Mouse (Mus musculus) embryonic fibroblast, embryonic 13.5 days (primary cell): ENCODE data around the gene Gcsh. TPM values are rescaled to one million over a fixed set of nuclear protein-coding genes. Genes with fewer than 3 reads are reported as not detected.

Experiments
- H3K27ac ChIP-seq: 2 replicates; pipeline ENCODE4 v1.5.1; 2012; ENCODE audit warnings: low read length, control low read depth, inconsistent platforms; ENCODE audit not compliant: insufficient read depth
- H3K4me1 ChIP-seq: 2 replicates; pipeline ENCODE4 v1.6.1; 2011; ENCODE audit warnings: low read length; ENCODE audit not compliant: control insufficient read depth, insufficient read depth
- H3K4me3 ChIP-seq: 2 replicates; pipeline ENCODE4 v1.5.1; 2011; ENCODE audit warnings: mild to moderate bottlenecking, control low read depth, low read length; ENCODE audit not compliant: insufficient read depth
- CTCF ChIP-seq: IDR thresholded peaks from 2 replicates; pipeline ENCODE4 v1.5.1; 2011; ENCODE audit warnings: mild to moderate bottlenecking, control low read depth, low read length, moderate library complexity, borderline replicate concordance; ENCODE audit not compliant: insufficient read depth
- POLR2A ChIP-seq: IDR thresholded peaks from 2 replicates; pipeline ENCODE4 v1.6.1; 2011; ENCODE audit warnings: low read depth, mild to moderate bottlenecking, control low read depth, low read length, moderate library complexity
- polyA plus RNA-seq: library from polyadenylated mRNA; stranded (reverse); fragments of >200 nt; gene quantifications from 2 replicates; pipeline ENCODE4 v1.2.4, GENCODE M21; 2011; ENCODE audit warnings: low read depth; ENCODE audit not compliant: missing spikeins, insufficient read length

Gcsh gene
- polyA plus RNA-seq: 67.7 and 74.7 TPM in 2 replicates

- no peak for TF ChIP-seq CTCF
- TF ChIP-seq POLR2A: peak; percentile 92
- peaks cover 3% of the 10 kb centered on the region; the same call in 1 of the 2 replicates for H3K4me1 ChIP-seq
- H3K27ac ChIP-seq: peak within 1 kb of the TSS; percentile 41
Measured at GRCm38 (mm10) chr8:116993095-116993867, at the start of gene Gcsh. Gene Gcsh (minus strand): TSS chr8:116993537.

DNA sequence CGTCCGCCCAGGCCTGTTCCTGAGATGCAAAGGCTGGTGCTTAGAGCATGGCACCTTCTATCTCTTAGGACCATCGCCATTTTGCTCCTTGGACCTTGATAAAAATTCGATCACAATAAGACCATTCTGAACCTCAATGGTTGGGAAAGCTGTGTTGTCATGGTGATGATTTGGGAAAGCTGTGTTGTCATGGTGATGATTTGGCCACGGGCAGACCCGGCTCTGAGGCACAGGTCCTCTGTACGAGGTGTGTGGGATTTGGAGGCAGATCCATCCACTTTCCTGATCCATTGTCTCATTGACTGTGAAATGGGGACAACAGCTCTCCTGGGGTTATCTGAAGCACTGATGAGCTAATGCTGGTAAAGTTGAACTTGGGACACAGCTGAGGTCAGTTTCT lies 46.5 kb upstream of the Gcsh start:
- no peaks in the 10 kb centered on the region for H3K4me1 ChIP-seq
- H3K4me3 ChIP-seq: no peak overlapping the region
- H3K27ac ChIP-seq: no peak overlapping the region
- no peak for TF ChIP-seq POLR2A
- no peak for TF ChIP-seq CTCF

More at GRCm38 (mm10) chr8:116993095-116993867, at the start of gene Gcsh:
- peak within 1 kb of the TSS; percentile 85 for H3K4me3 ChIP-seq

DNA sequence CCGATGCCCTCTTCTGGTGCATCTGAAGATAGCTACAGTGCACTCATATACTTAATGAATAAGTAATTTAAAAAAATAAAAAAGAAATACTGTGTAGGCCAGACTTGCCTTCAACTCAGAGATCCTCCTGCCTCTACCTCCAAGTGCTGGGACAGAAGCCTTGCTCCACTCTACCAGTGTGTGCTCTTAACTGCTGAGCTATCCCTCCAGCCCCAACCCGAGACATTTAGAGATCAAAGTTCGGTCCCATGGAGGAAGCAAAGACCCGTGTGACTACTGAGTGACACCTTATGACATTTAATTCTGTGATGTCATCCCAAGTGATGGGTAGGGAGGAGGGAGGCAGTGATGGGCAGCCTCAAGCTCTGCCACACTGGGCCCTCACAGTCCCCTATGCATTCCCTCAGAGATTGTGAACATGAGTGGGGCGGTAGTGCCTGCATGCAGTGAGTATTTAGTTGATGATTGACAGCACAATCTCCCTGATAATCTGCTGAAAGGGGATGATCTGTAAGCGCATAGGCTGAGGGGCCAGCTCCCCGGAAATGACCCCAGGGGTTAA lies 44.1 kb upstream of the Gcsh start:
- Histone ChIP-seq H3K27ac (no peak overlapping the region), H3K4me1 (no peaks in the 10 kb centered on the region), H3K4me3 (no peak overlapping the region)
- TF ChIP-seq CTCF (no peak), POLR2A (no peak)

DNA sequence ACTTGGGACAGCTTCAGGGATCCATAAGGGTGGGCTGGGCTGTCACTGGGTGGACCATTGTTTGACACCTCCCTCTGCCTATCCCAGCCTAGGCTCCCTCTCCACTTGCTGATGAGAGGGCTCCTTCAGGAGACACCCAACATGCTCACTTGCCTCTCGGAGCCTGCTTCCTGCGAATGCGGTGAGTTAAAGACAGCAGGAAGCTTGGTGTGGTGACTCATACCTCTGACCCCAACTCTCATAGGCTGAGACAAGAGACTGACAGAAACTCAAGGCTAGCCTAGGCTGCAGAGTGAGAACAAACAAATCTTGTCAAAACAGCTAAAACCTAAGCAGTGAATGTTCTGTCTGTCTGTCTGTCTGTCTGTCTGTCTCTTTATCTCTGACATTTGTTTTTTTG lies 40.1 kb upstream of the Gcsh start:
- no peak overlapping the region for H3K27ac ChIP-seq
- H3K4me3 ChIP-seq: no peak overlapping the region
- no peaks in the 10 kb centered on the region for H3K4me1 ChIP-seq
- no peak for TF ChIP-seq CTCF
- TF ChIP-seq POLR2A: no peak

DNA sequence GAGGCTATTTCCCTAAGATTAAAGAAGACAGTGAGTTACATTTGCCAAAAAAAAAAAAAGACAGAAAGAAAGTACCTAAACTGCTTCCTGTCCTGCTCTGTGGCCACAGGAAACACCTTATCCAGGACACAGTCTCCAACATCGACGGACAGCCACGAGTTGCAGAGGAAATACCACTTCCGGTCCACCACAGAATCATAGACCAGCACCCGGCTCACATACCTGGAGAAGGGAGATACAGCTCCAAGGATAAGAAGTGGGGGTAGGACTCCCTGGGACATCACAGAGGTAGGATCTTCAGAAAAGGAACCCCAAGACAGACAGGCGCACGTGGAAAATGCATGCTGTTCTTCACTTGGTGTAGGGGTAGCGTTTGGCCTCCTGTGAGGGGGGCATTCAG lies 39.3 kb upstream of the Gcsh start:
- no peak for TF ChIP-seq CTCF
- TF ChIP-seq POLR2A: no peak
- Histone ChIP-seq H3K4me1 (no peaks in the 10 kb centered on the region), H3K4me3 (no peak overlapping the region), H3K27ac (no peak overlapping the region)

- TF ChIP-seq CTCF (no peak), POLR2A (no peak)
- H3K27ac ChIP-seq: no peak overlapping the region
- H3K4me1 ChIP-seq: no peaks in the 10 kb centered on the region
- no peak overlapping the region for H3K4me3 ChIP-seq
Measured at GRCm38 (mm10) chr8:117031476-117031875, 38.1 kb upstream of the Gcsh start.

- Histone ChIP-seq H3K4me1 (no peaks in the 10 kb centered on the region), H3K4me3 (no peak overlapping the region), H3K27ac (no peak overlapping the region)
- no peak for TF ChIP-seq POLR2A
- TF ChIP-seq CTCF: no peak
Measured at GRCm38 (mm10) chr8:117028686-117029085, 35.3 kb upstream of the Gcsh start.

DNA sequence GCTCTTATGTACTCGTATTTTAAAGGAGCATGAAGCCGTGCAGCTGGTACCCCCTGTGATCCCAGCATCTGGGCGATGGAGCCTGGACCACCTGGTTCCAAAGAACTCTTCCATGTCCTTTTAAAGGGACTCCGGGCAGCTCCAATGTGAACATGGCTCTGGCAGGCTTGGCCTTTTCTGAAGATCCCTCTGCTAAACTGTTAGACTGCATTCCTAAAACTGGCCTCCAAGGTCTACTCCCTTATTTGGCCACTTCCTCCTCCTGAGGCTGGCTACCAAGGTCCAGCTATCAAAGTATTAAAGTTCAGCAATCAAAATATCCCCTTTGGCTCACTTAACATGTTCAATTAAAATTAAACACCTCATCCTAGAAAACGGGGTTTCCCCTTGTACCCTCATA lies 34.3 kb upstream of the Gcsh start:
- no peaks in the 10 kb centered on the region for H3K4me1 ChIP-seq
- H3K27ac ChIP-seq: no peak overlapping the region
- no peak for TF ChIP-seq CTCF
- no peak for TF ChIP-seq POLR2A
- H3K4me3 ChIP-seq: no peak overlapping the region

- TF ChIP-seq POLR2A (no peak), CTCF (no peak)
- H3K27ac ChIP-seq: no peak overlapping the region
- H3K4me1 ChIP-seq: no peaks in the 10 kb centered on the region
- H3K4me3 ChIP-seq: no peak overlapping the region
Measured at GRCm38 (mm10) chr8:117022297-117022993, 29.1 kb upstream of the Gcsh start.
